Mouse (Mus musculus) heart, postnatal 0 days (tissue): ENCODE data around the gene Pole4.

Source experiments
- CTCF ChIP-seq: IDR thresholded peaks from 2 replicates; pipeline ENCODE4 v1.5.1; 2016; ENCODE audit warnings: antibody characterized with exemption, control low read depth, low read depth
- EP300 ChIP-seq: IDR thresholded peaks from 2 replicates; pipeline ENCODE4 v1.6.1; 2016; ENCODE audit warnings: antibody characterized with exemption, low read depth

- TF ChIP-seq CTCF, result no peak
- TF ChIP-seq EP300, result no peak
These were observed 39.4 kb upstream of the Pole4 start for GRCm38 (mm10) chr6:82744553-82744952.
